11 mouse cellular contexts compared by ENCODE assay signal in genomic region chr1:33758488-33758887, GRCm38 (mm10). TPM values are rescaled to one million over a fixed set of nuclear protein-coding genes. Genes with fewer than 3 reads are reported as not detected.
A peak's percentile ranks its signal among the peaks of the same experiment; 100 is the strongest.
DNase-seq lines count a peak whose midpoint lies in the region; ATAC-seq and TF ChIP-seq lines count a peak whose summit lies in the region.
"Had no signal": no experiment of that assay in that cellular context is flagged by ENCODE, and none has a peak within 500 bp of the region (broad histone marks: within the 10 kb centered on the region; RNA-seq: fewer than 3 reads in every experiment).

No protein-coding gene starts in this region.

- TF ChIP-seq POLR2A in thymus, adult 2 months (IDR thresholded peaks at IDR 0.05; ENCODE audit: control insufficient read depth, extremely low read depth, insufficient read depth, low read length, poor library complexity), result no peak

- H3K27ac ChIP-seq in embryonic facial prominence, embryonic 13.5 days, result no peak overlapping the region
- H3K27ac ChIP-seq in embryonic facial prominence, embryonic 10.5 days (replicated peaks), result no peak overlapping the region
- no peak overlapping the region for H3K27ac ChIP-seq in thymus, adult 2 months (ENCODE audit: control insufficient read depth, insufficient read depth, low read length)
- H3K27ac ChIP-seq in liver, embryonic 12.5 days, result peak overlapping the region; percentile 90

- no peak for ATAC-seq in embryonic facial prominence, embryonic 13.5 days (ENCODE audit: insufficient number of reproducible peaks, insufficient read depth, low FRiP score, low TSS enrichment, low read depth)
- no peak for ATAC-seq in liver, embryonic 12.5 days

- no peak for TF ChIP-seq CTCF in thymus, adult 2 months (IDR thresholded peaks at IDR 0.05; ENCODE audit: borderline replicate concordance, control insufficient read depth, extremely low read depth, insufficient read depth, low read length, poor library complexity)

- H3K36me3 ChIP-seq in embryonic facial prominence, embryonic 13.5 days, result peaks cover 14% of the 10 kb centered on the region
- peaks cover 48% of the 10 kb centered on the region for H3K36me3 ChIP-seq in embryonic facial prominence, embryonic 10.5 days (replicated peaks)
- no peaks in the 10 kb centered on the region for H3K36me3 ChIP-seq in thymus, adult 2 months (ENCODE audit: control insufficient read depth, insufficient read depth, low read length)
- H3K36me3 ChIP-seq in liver, embryonic 12.5 days, result peaks cover 42% of the 10 kb centered on the region

- DNase-seq in embryonic facial prominence, embryonic 10.5 days (ENCODE audit: low spot score), result no peak
- peak; percentile 19 for DNase-seq in thymus, postnatal 0 days (ENCODE audit: low spot score)
- no peak for DNase-seq in thymus, adult 2 months
- peak; percentile 25 for DNase-seq in thymus, postnatal 4 days
- DNase-seq in natural killer cell, adult 2 months (ENCODE audit: low spot score in 2 of 2), result no peak
- DNase-seq in gastrocnemius, adult 8-10 months (ENCODE audit: low spot score in 2 of 2), result no peak
- DNase-seq: cerebellum, adult 9-11 months; kidney, postnatal 10 days had no signal

- H3K27me3 ChIP-seq in embryonic facial prominence, embryonic 13.5 days, result no peaks in the 10 kb centered on the region
- H3K27me3 ChIP-seq in embryonic facial prominence, embryonic 10.5 days (replicated peaks; ENCODE audit: low read depth, poor library complexity, severe bottlenecking), result no peaks in the 10 kb centered on the region
- no peaks in the 10 kb centered on the region for H3K27me3 ChIP-seq in thymus, adult 2 months (ENCODE audit: control insufficient read depth, insufficient read depth, low read length)
- no peaks in the 10 kb centered on the region for H3K27me3 ChIP-seq in liver, embryonic 12.5 days (replicated peaks)
- H3K27me3 ChIP-seq: neural tube, embryonic 15.5 days had no signal

- WGBS in embryonic facial prominence, embryonic 13.5 days, result 49% methylated on average over 4 of the region's 4 CpGs
- 68% methylated on average over 4 of the region's 4 CpGs for WGBS in embryonic facial prominence, embryonic 10.5 days
- 26% methylated on average over 4 of the region's 4 CpGs for WGBS in thymus, adult 2 months
- WGBS in liver, embryonic 12.5 days (ENCODE audit: insufficient replicate concordance), result 37% methylated on average over 4 of the region's 4 CpGs

- peaks cover 21% of the 10 kb centered on the region for H3K4me1 ChIP-seq in embryonic facial prominence, embryonic 13.5 days
- H3K4me1 ChIP-seq in embryonic facial prominence, embryonic 10.5 days, result peaks cover 34% of the 10 kb centered on the region
- peaks cover 13% of the 10 kb centered on the region; the same call in 1 of the 2 replicates for H3K4me1 ChIP-seq in thymus, adult 2 months (replicated peaks; ENCODE audit: control insufficient read depth, insufficient read depth, low read length)
- peaks cover 53% of the 10 kb centered on the region for H3K4me1 ChIP-seq in liver, embryonic 12.5 days

- peak overlapping the region; percentile 91; the same call in 1 of the 2 replicates for H3K4me2 ChIP-seq in embryonic facial prominence, embryonic 13.5 days
- H3K4me2 ChIP-seq in liver, embryonic 12.5 days, result peak overlapping the region; percentile 95

- H3K4me3 ChIP-seq in embryonic facial prominence, embryonic 13.5 days, result no peak overlapping the region
- no peak overlapping the region for H3K4me3 ChIP-seq in embryonic facial prominence, embryonic 10.5 days
- H3K4me3 ChIP-seq in thymus, adult 2 months (ENCODE audit: control insufficient read depth, insufficient read depth, low read length), result no peak overlapping the region
- H3K4me3 ChIP-seq in liver, embryonic 12.5 days, result 0 out of 2 replicates have a peak overlapping the region, but pooled peaks have one; percentile 86

- H3K9me3 ChIP-seq in embryonic facial prominence, embryonic 13.5 days, result no peaks in the 10 kb centered on the region
- no peaks in the 10 kb centered on the region for H3K9me3 ChIP-seq in embryonic facial prominence, embryonic 10.5 days
- no peaks in the 10 kb centered on the region for H3K9me3 ChIP-seq in liver, embryonic 12.5 days (replicated peaks)
- H3K9me3 ChIP-seq: neural tube, embryonic 15.5 days had no signal

- no peak overlapping the region for H3K9ac ChIP-seq in embryonic facial prominence, embryonic 13.5 days
- 0 out of 2 replicates have a peak overlapping the region, but pooled peaks have one; percentile 17 for H3K9ac ChIP-seq in liver, embryonic 12.5 days

RNA-seq across cellular contexts. Expression of gene Bag2, which starts 0.9 kb away (rescaled TPM):
- 40.5 and 40.7 TPM in 2 replicates for polyA plus RNA-seq in embryonic facial prominence, embryonic 13.5 days (2015; fragmentation: Nextera tagmentation; extraction: Ambion mirVana)
- 59.0 and 65.7 TPM in 2 replicates for polyA plus RNA-seq in embryonic facial prominence, embryonic 10.5 days (2016; fragmentation: Nextera tagmentation; extraction: Ambion mirVana)
- 15.7 and 17.8 TPM in 2 replicates for polyA plus RNA-seq in thymus, postnatal 0 days (2015; fragmentation: Nextera tagmentation; extraction: Ambion mirVana)
- polyA plus RNA-seq in thymus, adult 2 months (2012; rRNA removed), result 12.4 and 13.7 TPM in 2 replicates
- polyA plus RNA-seq in liver, embryonic 12.5 days (2016; fragmentation: Nextera tagmentation; extraction: Ambion mirVana), result 75.9 and 87.7 TPM in 2 replicates
- 10 to 100 TPM; 15.6 to 16.9 (median 16.1) TPM for total RNA-seq in gastrocnemius, adult 8-10 months (2022)

RNA-seq across cellular contexts. Expression of gene Rab23, which starts 38.8 kb away (rescaled TPM):
- polyA plus RNA-seq in embryonic facial prominence, embryonic 13.5 days (2015; fragmentation: Nextera tagmentation; extraction: Ambion mirVana), result 37.7 and 38.0 TPM in 2 replicates
- 32.3 and 35.2 TPM in 2 replicates for polyA plus RNA-seq in embryonic facial prominence, embryonic 10.5 days (2016; fragmentation: Nextera tagmentation; extraction: Ambion mirVana)
- 7.8 and 9.6 TPM in 2 replicates for polyA plus RNA-seq in thymus, postnatal 0 days (2015; fragmentation: Nextera tagmentation; extraction: Ambion mirVana)
- 3.4 and 4.9 TPM in 2 replicates for polyA plus RNA-seq in thymus, adult 2 months (2012; rRNA removed)
- 8.4 and 8.9 TPM in 2 replicates for polyA plus RNA-seq in liver, embryonic 12.5 days (2016; fragmentation: Nextera tagmentation; extraction: Ambion mirVana)
- 1 to 10 TPM; 2.6 to 6.9 (median 3.8) TPM for total RNA-seq in gastrocnemius, adult 8-10 months (2022)

RNA-seq across cellular contexts. Expression of gene Zfp451, which starts 55.9 kb away (rescaled TPM):
- polyA plus RNA-seq in embryonic facial prominence, embryonic 13.5 days (2015; fragmentation: Nextera tagmentation; extraction: Ambion mirVana), result 28.5 and 31.4 TPM in 2 replicates
- 33.6 and 35.7 TPM in 2 replicates for polyA plus RNA-seq in embryonic facial prominence, embryonic 10.5 days (2016; fragmentation: Nextera tagmentation; extraction: Ambion mirVana)
- polyA plus RNA-seq in thymus, postnatal 0 days (2015; fragmentation: Nextera tagmentation; extraction: Ambion mirVana), result 17.3 and 18.6 TPM in 2 replicates
- polyA plus RNA-seq in thymus, adult 2 months (2012; rRNA removed), result 11.3 and 12.1 TPM in 2 replicates
- 12.6 and 13.2 TPM in 2 replicates for polyA plus RNA-seq in liver, embryonic 12.5 days (2016; fragmentation: Nextera tagmentation; extraction: Ambion mirVana)
- total RNA-seq in gastrocnemius, adult 8-10 months (2022), result 10 to 100 TPM in 2 of 4 experiments, 1 to 10 TPM in 2; 6.6 to 11.1 (median 9.6) TPM

Comparison
In these comparisons a context has a peak if more than half of its experiments do, and no peak if none do; other contexts are left out.
1. DNase-seq: peak in thymus, postnatal 0 days (single experiment) and thymus, postnatal 4 days (single experiment); none in embryonic facial prominence, embryonic 10.5 days (single experiment), thymus, adult 2 months (single experiment), natural killer cell, adult 2 months (0 of 2) and gastrocnemius, adult 8-10 months (0 of 2).